Mouse (Mus musculus) forebrain, postnatal 0 days (tissue): ENCODE measurements around the gene Natd1. TPM values are rescaled to one million over a fixed set of nuclear protein-coding genes. Genes with fewer than 3 reads are reported as not detected.

ENCODE experiments used
- ATAC-seq: fragments of 200-750 bp; cut with Nextera tagmentation; 2 replicates; pipeline ENCODE4 v1.8.0; 2017; ENCODE audit warnings: mild to moderate bottlenecking, moderate library complexity
- DNase-seq: peaks from one replicate; pipeline ENCODE4 v3.0.0-alpha.2; 2015
- H3K27ac ChIP-seq: fragments of 300-500 bp; sonication (generic); 2 replicates; pipeline ENCODE4 v1.5.1; 2014; ENCODE audit warnings: low read depth, mild to moderate bottlenecking, antibody characterized with exemption, low read length, moderate library complexity, mixed read lengths
- H3K27me3 ChIP-seq: fragments of 300-500 bp; sonication (generic); 2 replicates; pipeline ENCODE4 v1.6.1; 2014; ENCODE audit warnings: mild to moderate bottlenecking, low read length, mixed read lengths; ENCODE audit not compliant: insufficient read depth
- H3K36me3 ChIP-seq: fragments of 300-500 bp; sonication (generic); 2 replicates; pipeline ENCODE4 v1.6.1; 2014; ENCODE audit warnings: mild to moderate bottlenecking, moderate library complexity; ENCODE audit not compliant: insufficient read depth
- H3K4me1 ChIP-seq: fragments of 300-500 bp; sonication (generic); 2 replicates; pipeline ENCODE4 v1.6.1; 2014; ENCODE audit warnings: antibody characterized with exemption; ENCODE audit not compliant: insufficient read depth
- H3K4me2 ChIP-seq: fragments of 300-500 bp; sonication (generic); 2 replicates; pipeline ENCODE4 v1.6.1; 2014; ENCODE audit warnings: low read depth, mild to moderate bottlenecking, moderate library complexity
- H3K4me3 ChIP-seq: fragments of 300-500 bp; sonication (generic); 2 replicates; pipeline ENCODE4 v1.5.1; 2014; ENCODE audit warnings: low read depth, low read length, mixed read lengths
- H3K9ac ChIP-seq: fragments of 300-500 bp; sonication (generic); 2 replicates; pipeline ENCODE4 v1.6.1; 2014; ENCODE audit warnings: mild to moderate bottlenecking
- H3K9me3 ChIP-seq: fragments of 300-500 bp; sonication (generic); 2 replicates; pipeline ENCODE4 v1.6.1; 2016; ENCODE audit warnings: low read length
- CTCF ChIP-seq: sonication (generic); IDR thresholded peaks from 2 replicates; pipeline ENCODE4 v1.5.1; 2016; ENCODE audit warnings: antibody characterized with exemption, control low read depth, low read depth
- WGBS: fragments of 180-500 bp; shearing (Covaris S2); extraction: QIAGEN DNeasy Blood & Tissue Kit; methylation state at CpG from one replicate; pipeline ENCODE4 v1.1.7; 2014; 5-methylcytosine and 5-hydroxymethylcytosine counted together
- polyA plus RNA-seq: library from polyadenylated mRNA; unstranded; fragments of >200 nt; fragmentation: Nextera tagmentation; extraction: Ambion mirVana; gene quantifications from 2 replicates; pipeline ENCODE4 v1.2.1, GENCODE M21; 2015
- total RNA-seq: library from RNA; depleted of rRNA; stranded (reverse); fragments of >200 nt; gene quantifications from 2 replicates; pipeline ENCODE4 v1.2.3, GENCODE M21; 2014

Gene Natd1
- total and polyA plus RNA-seq, 2 experiments from 2014 or later, result 17.2 to 29.7 TPM

- H3K27ac ChIP-seq, result peak within 1 kb of the TSS; percentile 50; the same call in 1 of the 2 replicates
- DNase-seq, result peak; percentile 95
- H3K36me3 ChIP-seq, result no peaks in the 10 kb centered on the region
- 2% methylated on average over 57 of the region's 59 CpGs for WGBS
- H3K4me3 ChIP-seq, result peak within 1 kb of the TSS; percentile 80
- no peaks in the 10 kb centered on the region for H3K27me3 ChIP-seq
- H3K4me1 ChIP-seq, result peaks cover 5% of the 10 kb centered on the region
- H3K4me2 ChIP-seq, result peak within 1 kb of the TSS; percentile 77
- peak; percentile 96 for ATAC-seq
- H3K9ac ChIP-seq, result peak within 1 kb of the TSS; percentile 78
- 0 out of 2 replicates have a peak, but pooled peaks have one; percentile 5 for TF ChIP-seq CTCF
- no peaks in the 10 kb centered on the region for H3K9me3 ChIP-seq
Observed at GRCm38 (mm10) chr11:60931869-60932481, 17.4 kb upstream of the Natd1 start, which contains the start of gene Map2k3. Gene Map2k3, plus strand, starts transcription at chr11:60932033.

- DNase-seq (peak; percentile 8), ATAC-seq (peak; percentile 36; the same call in 1 of the 2 replicates)
- Histone ChIP-seq H3K9ac (peak overlapping the region; percentile 78), H3K27ac (no peak overlapping the region), H3K9me3 (no peaks in the 10 kb centered on the region), H3K27me3 (no peaks in the 10 kb centered on the region), H3K4me2 (peak overlapping the region; percentile 77), H3K36me3 (no peaks in the 10 kb centered on the region), H3K4me1 (peaks cover 7% of the 10 kb centered on the region), H3K4me3 (peak overlapping the region; percentile 80)
- TF ChIP-seq CTCF, result no peak
- WGBS, result 2% methylated on average over 30 of the region's 30 CpGs
Observed at GRCm38 (mm10) chr11:60931282-60931868, 16.8 kb upstream of the Natd1 start.

- no peak for TF ChIP-seq CTCF
- no peak overlapping the region for H3K27ac ChIP-seq
- no peaks in the 10 kb centered on the region for H3K36me3 ChIP-seq
- H3K9me3 ChIP-seq, result no peaks in the 10 kb centered on the region
- peak overlapping the region; percentile 77 for H3K4me2 ChIP-seq
- no peaks in the 10 kb centered on the region for H3K27me3 ChIP-seq
- 28% methylated on average over 7 of the region's 7 CpGs for WGBS
- ATAC-seq (no peak), DNase-seq (no peak)
- H3K4me1 ChIP-seq, result peaks cover 7% of the 10 kb centered on the region
- no peak overlapping the region for H3K9ac ChIP-seq
- peak overlapping the region; percentile 80; the same call in 1 of the 2 replicates for H3K4me3 ChIP-seq
Observed at GRCm38 (mm10) chr11:60930724-60931281, 16.3 kb upstream of the Natd1 start.

- no peaks in the 10 kb centered on the region for H3K9me3 ChIP-seq
- no peak overlapping the region for H3K27ac ChIP-seq
- H3K4me1 ChIP-seq, result peaks cover 3% of the 10 kb centered on the region; the same call in 1 of the 2 replicates
- no peaks in the 10 kb centered on the region for H3K27me3 ChIP-seq
- H3K36me3 ChIP-seq, result no peaks in the 10 kb centered on the region
- H3K4me3 ChIP-seq, result peak overlapping the region; percentile 11
- H3K4me2 ChIP-seq, result peak overlapping the region; percentile 52
- under 1% methylated on average over 9 of the region's 9 CpGs for WGBS
- no peak overlapping the region for H3K9ac ChIP-seq
- peak; percentile 96 for TF ChIP-seq CTCF
- DNase-seq (peak; percentile 94), ATAC-seq (peak; percentile 89)
Observed at GRCm38 (mm10) chr11:60927264-60927663, 12.7 kb upstream of the Natd1 start.

GRCm38 (mm10) chr11:60924981-60925380 is 10.4 kb upstream of the Natd1 start:
- 89% methylated on average over 1 of the region's 1 CpGs for WGBS

GRCm38 (mm10) chr11:60924498-60924897 is 9.9 kb upstream of the Natd1 start:
- H3K4me1 ChIP-seq, result peaks cover 3% of the 10 kb centered on the region; the same call in 1 of the 2 replicates
- no peak for ATAC-seq
- H3K9me3 ChIP-seq, result no peaks in the 10 kb centered on the region
- H3K9ac ChIP-seq, result no peak overlapping the region
- WGBS, result 53% methylated on average over 6 of the region's 6 CpGs
- TF ChIP-seq CTCF, result no peak
- H3K4me2 ChIP-seq, result no peak overlapping the region
- H3K4me3 ChIP-seq, result no peak overlapping the region
- no peaks in the 10 kb centered on the region for H3K36me3 ChIP-seq
- H3K27ac ChIP-seq, result no peak overlapping the region
- DNase-seq, result no peak
- no peaks in the 10 kb centered on the region for H3K27me3 ChIP-seq

More at GRCm38 (mm10) chr11:60924981-60925380, 10.4 kb upstream of the Natd1 start:
- no peaks in the 10 kb centered on the region for H3K27me3 ChIP-seq
- no peak overlapping the region for H3K27ac ChIP-seq
- H3K4me1 ChIP-seq, result peaks cover 3% of the 10 kb centered on the region; the same call in 1 of the 2 replicates
- no peak overlapping the region for H3K9ac ChIP-seq
- H3K4me2 ChIP-seq, result no peak overlapping the region
- ATAC-seq, result no peak
- no peaks in the 10 kb centered on the region for H3K9me3 ChIP-seq
- H3K4me3 ChIP-seq, result no peak overlapping the region
- no peak for TF ChIP-seq CTCF
- DNase-seq, result no peak
- no peaks in the 10 kb centered on the region for H3K36me3 ChIP-seq

GRCm38 (mm10) chr11:60922964-60923363 is 8.4 kb upstream of the Natd1 start:
- WGBS, result 72% methylated on average over 5 of the region's 5 CpGs
- Histone ChIP-seq H3K9me3 (no peaks in the 10 kb centered on the region), H3K4me3 (no peak overlapping the region), H3K9ac (no peak overlapping the region), H3K4me1 (peaks cover 3% of the 10 kb centered on the region; the same call in 1 of the 2 replicates), H3K36me3 (no peaks in the 10 kb centered on the region), H3K27ac (no peak overlapping the region), H3K4me2 (no peak overlapping the region), H3K27me3 (no peaks in the 10 kb centered on the region)
- no peak for TF ChIP-seq CTCF
- DNase-seq (no peak), ATAC-seq (no peak)
